Mouse (Mus musculus): ENCODE data around the gene Tsc2.
"Not testable (repeated sequence)": the region's sequence is repeated elsewhere in the genome, so short reads cannot be mapped to it uniquely, and the experiment has no call there.

Gene Tsc2

GRCm38 (mm10) chr17:24632167-24632812 lies at the start of gene Tsc2, which contains the start of gene Nthl1:
TSS of gene Tsc2 (minus strand) at chr17:24632630.
TSS of gene Nthl1 (plus strand) at chr17:24632680.
- DNase-seq: peak; percentile 93

GRCm38 (mm10) chr17:24677500-24678080 lies 45.2 kb upstream of the Tsc2 start:
- no peak for DNase-seq

GRCm38 (mm10) chr17:24676877-24677276 lies 44.4 kb upstream of the Tsc2 start:
- no peak for DNase-seq

- peak; percentile 79 for DNase-seq
Observed at GRCm38 (mm10) chr17:24676187-24676586, 43.8 kb upstream of the Tsc2 start.

- DNase-seq: no peak
Observed at GRCm38 (mm10) chr17:24674277-24674676, 41.8 kb upstream of the Tsc2 start.

GRCm38 (mm10) chr17:24672141-24672540 lies 39.7 kb upstream of the Tsc2 start:
- DNase-seq: no peak

GRCm38 (mm10) chr17:24671346-24671745 lies 38.9 kb upstream of the Tsc2 start:
- DNase-seq: no peak

GRCm38 (mm10) chr17:24670246-24670844 lies 37.9 kb upstream of the Tsc2 start:
- DNase-seq: no peak

GRCm38 (mm10) chr17:24669545-24670245 lies 37.3 kb upstream of the Tsc2 start, which contains the start of gene Zfp598:
TSS of gene Zfp598 (plus strand) at chr17:24669687.
- DNase-seq: peak; percentile 97

GRCm38 (mm10) chr17:24669214-24669544 lies 36.7 kb upstream of the Tsc2 start:
- not testable (repeated sequence) for DNase-seq

- peak; percentile 65 for DNase-seq
Observed at GRCm38 (mm10) chr17:24667416-24667815, 35.0 kb upstream of the Tsc2 start.

GRCm38 (mm10) chr17:24667011-24667410 lies 34.6 kb upstream of the Tsc2 start:
- DNase-seq: not testable (repeated sequence)

GRCm38 (mm10) chr17:24658017-24658758 lies 25.8 kb upstream of the Tsc2 start, which contains the start of gene Npw:
TSS of gene Npw (minus strand) at chr17:24658457.
- peak; percentile 23 for DNase-seq

GRCm38 (mm10) chr17:24654969-24655368 lies 22.5 kb upstream of the Tsc2 start:
- DNase-seq: no peak

GRCm38 (mm10) chr17:24653967-24654710 lies 21.7 kb upstream of the Tsc2 start:
- peak; percentile 78 for DNase-seq

GRCm38 (mm10) chr17:24651835-24652234 lies 19.4 kb upstream of the Tsc2 start:
- DNase-seq: no peak

GRCm38 (mm10) chr17:24650766-24651165 lies 18.3 kb upstream of the Tsc2 start:
- DNase-seq: no peak

- peak; percentile 51 for DNase-seq
Observed at GRCm38 (mm10) chr17:24650070-24650616, 17.7 kb upstream of the Tsc2 start, which contains the start of gene Slc9a3r2. TSS of gene Slc9a3r2 (minus strand) at chr17:24650327.

- peak; percentile 24 for DNase-seq
Observed at GRCm38 (mm10) chr17:24649581-24650069, 17.2 kb upstream of the Tsc2 start.

GRCm38 (mm10) chr17:24648731-24649377 lies 16.4 kb upstream of the Tsc2 start:
- no peak for DNase-seq

- DNase-seq: no peak
Observed at GRCm38 (mm10) chr17:24647493-24647892, 15.1 kb upstream of the Tsc2 start.
